Mouse (Mus musculus): ENCODE measurements around the gene Krtap3-3. TPM values are rescaled to one million over a fixed set of nuclear protein-coding genes. Genes with fewer than 3 reads are reported as not detected.
"Not testable (repeated sequence)": the region's sequence is repeated elsewhere in the genome, so short reads cannot be mapped to it uniquely, and the experiment has no call there.

The Krtap3-3 gene
- not detected in 2 replicates for polyA plus RNA-seq (2015; fragmentation: Nextera tagmentation; extraction: Ambion mirVana)

DNA sequence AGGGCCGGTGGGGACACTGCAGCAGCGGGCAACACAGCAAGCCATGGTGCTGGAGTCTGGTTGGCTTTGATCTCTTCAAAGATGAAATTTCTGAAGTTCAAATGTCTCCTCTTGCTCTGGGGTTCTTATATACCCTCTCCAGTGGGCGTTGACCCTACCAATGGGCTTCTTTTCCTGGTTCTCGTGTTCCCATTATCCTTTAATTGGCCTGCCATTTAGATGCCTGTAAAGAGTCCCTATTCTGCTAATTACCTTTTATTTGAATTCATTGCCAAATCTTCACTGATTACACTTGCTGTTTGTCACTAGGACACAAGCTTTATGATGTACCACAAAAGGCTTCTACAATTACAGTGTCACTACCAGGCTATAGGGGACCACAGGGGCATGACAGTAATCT is at the start of gene Krtap3-3:
TSS of gene Krtap3-3 (minus strand) at position 101 of the 400 bp plus-strand sequence.
- DNase-seq (ENCODE audit: low spot score) (no peak), ATAC-seq (ENCODE audit: low FRiP score, low TSS enrichment) (no peak)
- Histone ChIP-seq H3K4me3 (ENCODE audit: low read depth, low read length) (no peak within 1 kb of the TSS), H3K9ac (ENCODE audit: low read length) (no peak within 1 kb of the TSS), H3K36me3 (ENCODE audit: control insufficient read depth, insufficient read depth, low read length) (no peaks in the 10 kb centered on the region), H3K4me1 (replicated peaks; ENCODE audit: control insufficient read depth, insufficient read depth) (no peaks in the 10 kb centered on the region), H3K9me3 (ENCODE audit: control insufficient read depth, low read length) (no peaks in the 10 kb centered on the region), H3K27me3 (ENCODE audit: control insufficient read depth, insufficient read depth, low read length) (no peaks in the 10 kb centered on the region), H3K27ac (replicated peaks) (no peak within 1 kb of the TSS), H3K4me2 (replicated peaks; ENCODE audit: low read depth) (no peak within 1 kb of the TSS)
- WGBS, result 68% methylated on average over 2 of the region's 4 CpGs
- no peak for TF ChIP-seq CTCF (IDR thresholded peaks at IDR 0.05; ENCODE audit: low read depth)
- TF ChIP-seq EP300 (optimal IDR thresholded peaks at IDR 0.05), result no peak

DNA sequence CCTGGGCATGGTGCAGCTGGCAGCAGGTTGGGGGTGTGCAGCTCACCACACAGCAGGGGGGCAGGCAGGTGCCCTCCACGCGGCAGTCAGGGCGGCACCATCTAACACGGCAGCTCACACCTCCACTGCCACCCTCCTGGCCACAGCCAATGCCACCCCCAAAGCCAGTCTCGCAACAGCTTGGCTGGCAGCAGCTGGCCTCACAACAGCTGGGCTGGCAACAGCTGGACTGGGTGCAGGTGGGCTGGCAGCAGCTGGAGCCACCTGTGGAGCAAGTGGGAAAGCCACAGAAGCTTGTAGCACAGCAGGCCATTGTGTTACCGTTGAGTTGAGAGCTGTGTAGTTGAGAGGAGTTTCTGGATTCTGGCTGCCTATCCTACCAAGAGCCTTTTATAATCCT is 47.1 kb upstream of the Krtap3-3 start, which contains the start of gene Krtap9-3:
TSS of gene Krtap9-3 (minus strand) at position 364 of the 400 bp plus-strand sequence.
- not testable (repeated sequence) for H3K27ac ChIP-seq (replicated peaks); ATAC-seq (ENCODE audit: low FRiP score, low TSS enrichment); DNase-seq (ENCODE audit: low spot score); H3K4me2 ChIP-seq (replicated peaks; ENCODE audit: low read depth); H3K4me3 ChIP-seq (ENCODE audit: low read depth, low read length); H3K9me3 ChIP-seq (ENCODE audit: control insufficient read depth, low read length); H3K36me3 ChIP-seq (ENCODE audit: control insufficient read depth, insufficient read depth, low read length); H3K9ac ChIP-seq (ENCODE audit: low read length); H3K4me1 ChIP-seq (replicated peaks; ENCODE audit: control insufficient read depth, insufficient read depth); H3K27me3 ChIP-seq (ENCODE audit: control insufficient read depth, insufficient read depth, low read length)
- WGBS, result 63% methylated on average over 4 of the region's 6 CpGs

DNA sequence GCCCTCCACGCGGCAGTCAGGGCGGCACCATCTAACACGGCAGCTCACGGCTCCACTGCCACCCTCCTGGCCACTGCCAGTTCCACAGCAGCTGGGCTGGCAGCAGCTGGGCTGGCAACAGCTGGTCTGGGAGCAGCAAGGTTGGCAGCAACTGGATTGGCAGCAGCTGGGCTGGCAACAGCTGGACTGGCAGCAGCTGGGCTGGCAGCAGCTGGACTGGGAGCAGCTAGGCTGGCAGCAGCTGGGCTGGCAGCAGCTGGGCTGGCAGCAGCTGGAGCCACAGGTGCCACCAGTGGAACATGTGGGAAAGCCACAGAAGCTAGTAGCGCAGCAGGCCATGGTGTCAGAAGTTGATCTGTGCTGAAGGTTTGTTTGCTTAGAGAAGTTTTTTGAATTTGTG is 40.3 kb upstream of the Krtap3-3 start, which contains the start of gene Krtap1-3:
TSS of gene Krtap1-3 (minus strand) at position 359 of the 400 bp plus-strand sequence.
- no peak for TF ChIP-seq EP300 (optimal IDR thresholded peaks at IDR 0.05)
- no peak for TF ChIP-seq CTCF (IDR thresholded peaks at IDR 0.05; ENCODE audit: low read depth)
- Histone ChIP-seq H3K4me1 (replicated peaks; ENCODE audit: control insufficient read depth, insufficient read depth) (no peaks in the 10 kb centered on the region), H3K9me3 (ENCODE audit: control insufficient read depth, low read length) (no peaks in the 10 kb centered on the region), H3K27ac (replicated peaks) (no peak within 1 kb of the TSS), H3K36me3 (ENCODE audit: control insufficient read depth, insufficient read depth, low read length) (no peaks in the 10 kb centered on the region), H3K4me3 (ENCODE audit: low read depth, low read length) (no peak within 1 kb of the TSS), H3K27me3 (ENCODE audit: control insufficient read depth, insufficient read depth, low read length) (no peaks in the 10 kb centered on the region), H3K4me2 (replicated peaks; ENCODE audit: low read depth) (no peak within 1 kb of the TSS), H3K9ac (ENCODE audit: low read length) (no peak within 1 kb of the TSS)
- no peak for ATAC-seq (ENCODE audit: low FRiP score, low TSS enrichment)
- no peak for DNase-seq (ENCODE audit: low spot score)
- WGBS, result 88% methylated on average over 6 of the region's 6 CpGs

DNA sequence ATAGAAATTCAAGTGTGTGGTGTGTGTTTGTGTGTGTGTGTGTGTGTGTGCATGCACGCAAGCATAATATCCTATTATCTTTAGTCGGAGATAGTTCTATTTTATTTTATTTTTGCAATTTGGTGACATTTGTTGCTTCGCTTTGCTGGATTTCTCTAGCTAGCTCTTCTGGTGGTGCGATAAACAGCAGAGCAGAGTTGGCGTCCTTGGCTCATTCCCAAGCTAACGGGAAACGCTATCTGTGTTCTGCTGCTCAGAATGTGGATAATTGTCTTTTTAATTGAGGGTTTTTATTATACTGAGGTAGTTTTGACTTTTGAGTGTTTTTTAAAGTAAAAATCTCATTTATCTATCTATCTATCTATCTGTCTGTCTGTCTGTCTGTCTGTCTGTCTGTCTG is 34.4 kb upstream of the Krtap3-3 start:
- Histone ChIP-seq H3K4me3 (ENCODE audit: low read depth, low read length) (no peak overlapping the region), H3K4me1 (replicated peaks; ENCODE audit: control insufficient read depth, insufficient read depth) (no peaks in the 10 kb centered on the region), H3K4me2 (replicated peaks; ENCODE audit: low read depth) (no peak overlapping the region), H3K27me3 (ENCODE audit: control insufficient read depth, insufficient read depth, low read length) (no peaks in the 10 kb centered on the region), H3K27ac (replicated peaks) (no peak overlapping the region), H3K9ac (ENCODE audit: low read length) (no peak overlapping the region), H3K36me3 (ENCODE audit: control insufficient read depth, insufficient read depth, low read length) (no peaks in the 10 kb centered on the region), H3K9me3 (ENCODE audit: control insufficient read depth, low read length) (no peaks in the 10 kb centered on the region)
- WGBS, result 85% methylated on average over 7 of the region's 7 CpGs
- ATAC-seq (ENCODE audit: low FRiP score, low TSS enrichment) (no peak), DNase-seq (ENCODE audit: low spot score) (no peak)
- TF ChIP-seq EP300 (optimal IDR thresholded peaks at IDR 0.05), result no peak
- no peak for TF ChIP-seq CTCF (IDR thresholded peaks at IDR 0.05; ENCODE audit: low read depth)

DNA sequence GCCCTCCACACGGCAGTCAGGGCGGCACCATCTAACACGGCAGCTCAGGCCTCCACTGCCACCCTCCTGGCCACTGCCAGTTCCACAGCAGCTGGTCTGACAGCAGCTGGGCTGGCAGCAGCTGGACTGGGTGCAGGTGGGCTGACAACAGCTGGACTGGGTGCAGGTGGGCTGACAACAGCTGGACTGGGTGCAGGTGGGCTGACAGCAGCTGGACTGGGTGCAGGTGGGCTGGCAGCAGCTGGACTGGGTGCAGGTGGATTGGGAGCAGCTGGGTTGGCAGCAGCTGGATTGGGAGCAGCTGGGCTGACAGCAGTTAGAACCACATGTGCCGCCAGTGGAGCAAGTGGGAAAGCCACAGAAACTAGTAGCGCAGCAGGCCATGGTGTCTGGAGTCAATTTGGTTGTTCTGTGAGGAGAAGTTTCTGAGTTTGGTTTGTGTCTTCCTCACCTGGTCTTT is 32.6 kb upstream of the Krtap3-3 start, which contains the start of gene Krtap1-4:
TSS of gene Krtap1-4 (minus strand) at position 410 of the 460 bp plus-strand sequence.
- no peak within 1 kb of the TSS for H3K27ac ChIP-seq (replicated peaks)
- no peaks in the 10 kb centered on the region for H3K27me3 ChIP-seq (ENCODE audit: control insufficient read depth, insufficient read depth, low read length)
- H3K4me1 ChIP-seq (replicated peaks; ENCODE audit: control insufficient read depth, insufficient read depth), result no peaks in the 10 kb centered on the region
- ATAC-seq (ENCODE audit: low FRiP score, low TSS enrichment), result no peak
- WGBS, result 83% methylated on average over 5 of the region's 5 CpGs
- no peak within 1 kb of the TSS for H3K4me3 ChIP-seq (ENCODE audit: low read depth, low read length)
- no peaks in the 10 kb centered on the region for H3K9me3 ChIP-seq (ENCODE audit: control insufficient read depth, low read length)
- H3K4me2 ChIP-seq (replicated peaks; ENCODE audit: low read depth), result no peak within 1 kb of the TSS
- DNase-seq (ENCODE audit: low spot score), result no peak
- TF ChIP-seq EP300 (optimal IDR thresholded peaks at IDR 0.05) (no peak), CTCF (IDR thresholded peaks at IDR 0.05; ENCODE audit: low read depth) (no peak)
- H3K9ac ChIP-seq (ENCODE audit: low read length), result no peak within 1 kb of the TSS
- H3K36me3 ChIP-seq (ENCODE audit: control insufficient read depth, insufficient read depth, low read length), result no peaks in the 10 kb centered on the region

DNA sequence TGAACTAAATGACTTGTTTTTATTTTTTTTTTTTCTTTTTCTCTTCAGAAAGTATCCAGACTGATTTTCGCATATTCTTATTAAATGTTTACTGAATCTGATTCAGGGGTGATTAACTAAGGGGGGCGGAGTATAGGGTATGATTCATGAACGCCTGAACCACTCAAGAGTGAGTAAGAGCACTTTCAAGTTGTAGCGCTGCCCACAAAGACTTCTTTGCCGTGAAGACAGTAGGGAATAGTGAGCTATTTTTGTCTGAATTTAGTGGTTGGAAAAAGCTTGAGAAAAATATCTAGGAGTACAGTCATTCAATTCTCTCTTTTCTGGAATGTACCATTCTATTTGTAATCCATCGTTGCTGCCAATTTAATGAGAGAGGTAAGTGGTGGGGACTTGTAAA is 30.9 kb upstream of the Krtap3-3 start:
- Histone ChIP-seq H3K9ac (ENCODE audit: low read length) (no peak overlapping the region), H3K4me2 (replicated peaks; ENCODE audit: low read depth) (no peak overlapping the region), H3K27me3 (ENCODE audit: control insufficient read depth, insufficient read depth, low read length) (no peaks in the 10 kb centered on the region), H3K9me3 (ENCODE audit: control insufficient read depth, low read length) (no peaks in the 10 kb centered on the region), H3K4me3 (ENCODE audit: low read depth, low read length) (no peak overlapping the region), H3K36me3 (ENCODE audit: control insufficient read depth, insufficient read depth, low read length) (no peaks in the 10 kb centered on the region), H3K4me1 (replicated peaks; ENCODE audit: control insufficient read depth, insufficient read depth) (no peaks in the 10 kb centered on the region), H3K27ac (replicated peaks) (no peak overlapping the region)
- TF ChIP-seq EP300 (optimal IDR thresholded peaks at IDR 0.05) (no peak), CTCF (IDR thresholded peaks at IDR 0.05; ENCODE audit: low read depth) (no peak)
- 73% methylated on average over 6 of the region's 6 CpGs for WGBS
- ATAC-seq (ENCODE audit: low FRiP score, low TSS enrichment), result no peak
- no peak for DNase-seq (ENCODE audit: low spot score)

Data from stomach, postnatal 0 days (tissue).